Mouse (Mus musculus): ENCODE data around the gene D16Ertd472e.
A peak's percentile ranks its signal among the peaks of the same experiment; 100 is the strongest.

D16Ertd472e gene

GRCm38 (mm10) chr16:78576478-78577084 is at the start of gene D16Ertd472e:
Gene D16Ertd472e (minus strand): TSS chr16:78576708.
- DNase-seq (ENCODE audit: low spot score) = peak; percentile 91

- DNase-seq (ENCODE audit: low spot score) = no peak
These were observed 46.2 kb upstream of the D16Ertd472e start for GRCm38 (mm10) chr16:78622755-78623154.

GRCm38 (mm10) chr16:78619386-78619785 is 42.9 kb upstream of the D16Ertd472e start:
- no peak for DNase-seq (ENCODE audit: low spot score)

- no peak for DNase-seq (ENCODE audit: low spot score)
These were observed 41.4 kb upstream of the D16Ertd472e start for GRCm38 (mm10) chr16:78617757-78618532.

DNA sequence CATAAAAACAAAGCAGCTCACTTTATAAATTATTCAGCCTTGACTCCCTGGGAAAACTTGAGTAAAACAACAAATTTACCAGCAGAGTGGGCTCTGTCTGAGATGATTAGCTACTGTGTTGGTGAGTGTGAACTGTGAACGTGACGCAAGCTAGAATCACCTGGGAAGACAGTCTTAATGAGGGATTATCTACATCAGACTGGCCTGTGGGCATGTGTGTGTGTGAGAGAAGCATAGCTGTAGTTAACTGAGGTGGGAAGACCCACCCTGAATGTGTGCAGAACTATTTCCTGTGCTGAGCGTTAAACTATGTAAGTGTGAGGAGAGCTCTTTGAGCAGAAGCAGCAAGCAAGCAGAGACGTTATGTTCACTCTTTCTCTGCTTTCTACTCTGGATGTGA is 29.7 kb upstream of the D16Ertd472e start:
- no peak for DNase-seq (ENCODE audit: low spot score)

DNA sequence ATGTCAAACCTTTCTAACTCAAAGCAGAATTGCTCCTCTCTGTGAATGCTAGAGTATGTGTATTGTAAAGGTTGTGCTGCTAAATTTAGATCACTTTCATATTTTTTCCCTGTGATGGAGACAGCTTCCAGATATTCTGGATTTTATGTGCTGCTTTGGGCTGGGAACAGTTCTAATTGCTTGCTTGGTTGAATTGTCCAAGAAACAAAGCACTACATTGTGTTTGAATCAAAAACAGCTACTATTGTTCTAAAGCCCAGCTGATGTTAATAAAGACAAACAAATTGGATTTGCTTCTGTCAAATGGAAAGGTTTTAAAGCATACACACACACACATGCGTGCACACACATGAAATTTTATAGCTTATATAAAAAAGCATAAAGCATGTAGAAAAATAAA is 22.4 kb upstream of the D16Ertd472e start:
- DNase-seq (ENCODE audit: low spot score) = no peak

DNA sequence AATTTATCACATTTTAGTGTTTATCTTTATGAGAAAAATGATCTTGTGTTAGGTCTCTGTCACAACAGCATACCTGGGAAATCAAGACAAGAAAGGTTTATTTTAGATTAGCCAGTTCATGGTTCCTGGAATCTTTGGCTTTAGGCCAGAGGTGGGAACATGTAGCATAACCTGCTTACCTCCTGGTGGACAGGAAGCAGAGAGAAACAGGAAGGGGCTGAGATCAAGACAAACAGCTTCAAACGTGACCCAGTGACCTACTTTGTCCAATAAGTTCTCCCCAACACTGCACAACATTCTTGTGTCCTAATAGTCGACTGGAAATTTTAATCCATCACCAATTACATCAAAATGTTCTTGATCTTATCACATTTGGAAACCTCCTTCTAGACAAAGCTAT is 19.9 kb upstream of the D16Ertd472e start:
- DNase-seq (ENCODE audit: low spot score) = no peak

GRCm38 (mm10) chr16:78595821-78596220 is 19.3 kb upstream of the D16Ertd472e start:
- DNase-seq (ENCODE audit: low spot score) = no peak

DNA sequence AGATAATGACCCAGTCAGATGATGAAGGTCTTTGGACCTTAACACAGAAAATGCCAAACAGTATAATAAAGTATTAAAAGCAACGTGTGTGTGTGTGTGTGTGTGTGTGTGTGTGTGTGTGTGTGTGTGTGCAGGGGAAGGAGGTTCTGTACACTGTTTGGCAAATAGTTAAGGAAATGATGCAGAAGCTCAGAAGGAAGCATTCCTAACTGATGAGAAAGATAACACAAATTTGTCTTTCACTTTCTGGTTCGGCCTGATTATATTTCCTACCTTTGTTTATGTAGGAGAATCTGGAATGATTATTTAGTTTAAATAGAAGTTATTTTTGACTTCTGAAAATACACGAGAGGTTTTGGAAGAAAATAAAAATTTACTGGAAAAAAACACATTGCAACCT is 17.6 kb upstream of the D16Ertd472e start:
- DNase-seq (ENCODE audit: low spot score) = no peak

DNA sequence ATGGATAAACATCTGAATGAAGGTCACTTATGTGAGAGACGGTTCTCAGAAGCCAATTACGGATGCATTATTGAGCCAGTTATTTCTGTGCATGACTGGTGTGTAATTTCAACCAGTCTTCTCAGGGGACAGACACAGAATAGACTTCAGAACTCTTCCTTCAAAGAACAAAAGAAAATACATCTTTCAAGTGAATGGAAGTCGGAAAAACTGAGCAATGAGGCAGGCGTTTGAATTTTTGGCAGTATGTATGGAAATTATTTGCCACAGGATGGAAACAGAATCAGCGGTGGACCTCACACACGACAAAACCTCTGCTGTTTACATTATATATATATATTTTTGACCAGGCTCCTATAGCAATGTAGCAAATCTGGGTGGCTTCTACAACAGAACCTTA is 14.6 kb upstream of the D16Ertd472e start:
- DNase-seq (ENCODE audit: low spot score) = no peak

DNA sequence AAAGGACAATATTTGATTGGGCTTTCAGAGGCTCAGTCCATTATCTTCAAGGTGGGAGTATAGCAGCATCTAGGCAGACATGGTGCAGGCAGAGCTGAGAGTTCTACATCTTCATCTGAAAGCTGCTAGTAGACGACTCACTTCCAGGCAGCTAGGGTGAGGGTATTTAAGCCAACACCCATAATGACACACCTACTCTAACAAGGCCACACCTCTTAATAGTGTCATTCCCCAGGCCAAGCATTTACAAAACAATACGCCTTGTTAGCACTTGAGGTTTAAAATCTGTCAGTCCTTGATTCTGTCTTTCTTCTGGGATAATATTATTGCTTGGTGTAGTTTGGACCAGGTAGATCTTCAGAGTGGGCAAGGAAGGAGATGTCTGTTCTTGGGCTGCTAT is 12.3 kb upstream of the D16Ertd472e start:
- no peak for DNase-seq (ENCODE audit: low spot score)

- DNase-seq (ENCODE audit: low spot score) = no peak
These were observed 10.1 kb upstream of the D16Ertd472e start for GRCm38 (mm10) chr16:78586621-78587020.

DNA sequence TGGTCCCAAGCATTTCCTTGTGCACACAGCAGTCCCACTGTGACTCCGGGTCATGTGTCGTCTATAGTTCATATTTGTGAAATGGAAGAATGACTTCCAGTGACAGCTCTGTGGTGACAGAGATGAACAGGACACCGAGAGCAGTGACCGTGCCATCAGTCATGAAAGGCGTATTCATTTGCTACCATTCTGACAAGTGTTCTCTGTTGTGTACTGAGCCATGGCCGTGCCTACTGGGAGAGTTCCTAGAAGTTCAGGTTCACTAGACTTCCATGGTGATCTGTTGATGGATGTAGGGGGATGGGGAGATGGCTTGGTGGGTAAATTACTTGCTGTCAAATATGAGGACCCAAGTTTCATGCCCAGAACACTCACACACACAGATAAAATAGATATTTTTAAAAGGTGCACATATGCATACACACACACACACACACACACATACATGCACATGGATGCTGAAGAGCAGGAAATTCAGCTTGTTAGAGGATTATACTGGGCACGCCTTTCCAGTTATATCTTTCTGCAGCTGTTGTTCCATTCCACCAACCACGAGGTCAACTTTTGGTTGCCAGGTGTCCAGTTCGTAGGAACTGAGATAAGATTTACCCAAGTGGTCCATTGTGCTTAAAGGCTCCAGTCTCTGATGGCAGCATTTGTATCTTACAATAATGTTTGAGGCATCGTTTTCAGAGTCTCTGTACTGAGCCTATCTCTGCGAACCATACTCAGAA is 9.3 kb upstream of the D16Ertd472e start:
- DNase-seq (ENCODE audit: low spot score) = no peak

DNA sequence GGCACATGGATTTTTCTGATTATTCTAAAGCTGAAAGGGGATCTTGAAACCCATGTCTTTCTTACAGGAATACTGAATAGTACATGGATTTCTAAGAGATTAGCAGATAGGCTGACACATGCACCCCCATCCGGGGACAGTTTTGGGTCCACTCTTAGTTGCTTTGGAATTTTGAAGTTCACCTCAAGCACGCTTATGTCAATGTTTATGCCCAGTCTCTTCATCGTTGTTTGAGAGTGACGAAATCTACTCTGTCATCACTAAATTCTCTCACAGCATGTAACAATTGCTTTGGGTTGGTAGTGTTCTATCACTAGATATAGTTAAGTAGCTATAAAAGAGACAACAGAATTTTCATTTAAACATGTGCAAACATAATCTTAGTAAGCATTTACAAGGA is 8.7 kb upstream of the D16Ertd472e start:
- DNase-seq (ENCODE audit: low spot score) = no peak

DNA sequence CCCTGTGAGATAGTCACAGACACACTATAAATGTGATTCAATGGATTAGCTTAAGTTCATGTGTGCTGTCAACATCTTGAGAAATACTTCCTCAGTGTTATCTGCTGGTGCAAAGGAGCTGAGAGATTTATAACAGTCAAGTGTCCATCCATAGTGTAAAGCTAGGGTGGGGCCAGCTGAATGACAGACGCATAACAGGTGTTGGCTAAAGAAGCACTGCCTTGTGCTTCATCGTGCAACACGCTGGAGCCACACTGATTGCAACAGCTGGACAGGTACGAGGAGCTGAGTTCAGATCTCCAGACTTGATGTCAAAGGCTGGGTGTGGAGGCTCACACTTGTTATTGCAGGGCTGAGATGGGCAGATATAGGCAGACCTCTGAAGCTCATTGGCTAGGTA is 7.5 kb upstream of the D16Ertd472e start:
- no peak for DNase-seq (ENCODE audit: low spot score)

DNA sequence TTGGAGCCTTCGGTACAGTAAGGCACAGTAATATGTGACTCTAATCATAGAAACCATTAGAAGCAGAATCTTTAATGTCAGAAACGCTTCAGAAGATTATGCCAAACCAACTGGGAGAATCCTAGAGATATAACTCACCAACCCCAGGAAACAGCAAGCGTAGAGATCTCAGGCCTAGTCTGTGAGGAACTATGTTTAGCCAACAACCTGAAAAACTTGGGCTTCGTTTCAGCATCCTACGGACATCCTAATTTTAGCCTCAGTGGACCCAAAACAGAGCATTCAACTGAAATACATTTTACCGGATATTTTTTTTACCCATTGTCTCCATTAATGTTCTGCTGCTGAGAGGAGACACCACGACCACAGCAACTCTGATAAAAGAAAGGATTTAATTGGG is 3.9 kb upstream of the D16Ertd472e start:
- no peak for DNase-seq (ENCODE audit: low spot score)

- no peak for DNase-seq (ENCODE audit: low spot score)
These were observed 2.9 kb upstream of the D16Ertd472e start for GRCm38 (mm10) chr16:78579386-78579785.

DNA sequence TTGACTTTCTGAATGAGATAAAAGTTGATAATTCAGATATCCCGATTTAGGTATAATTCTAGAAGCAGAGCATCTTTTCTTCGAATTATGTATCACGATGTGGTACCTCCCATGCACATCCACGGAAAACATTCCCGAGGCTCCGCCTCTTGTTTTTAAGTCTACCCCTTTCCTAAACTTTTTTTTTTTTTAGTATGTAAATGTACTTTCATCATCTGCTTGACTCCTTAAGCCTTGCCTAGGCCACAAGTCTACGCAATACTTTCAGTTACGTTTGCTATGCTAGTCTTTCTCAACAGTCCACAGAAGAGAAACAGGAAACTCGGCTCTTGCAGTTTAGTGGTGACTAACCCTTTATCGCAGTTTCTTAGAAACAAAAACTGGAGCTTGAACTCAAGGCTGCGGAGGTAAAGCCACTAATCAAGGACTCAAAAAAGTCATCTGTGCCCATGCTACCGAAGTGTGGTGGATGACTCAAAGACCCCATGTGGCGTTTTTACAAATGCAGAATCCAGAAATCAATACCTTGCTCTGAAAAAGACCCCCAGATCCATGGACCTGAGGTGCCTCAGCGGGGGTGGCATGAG is 670 bp upstream of the D16Ertd472e start:
- DNase-seq (ENCODE audit: low spot score) = no peak

- no peak for DNase-seq (ENCODE audit: low spot score)
These were observed 543 bp downstream of the D16Ertd472e start for GRCm38 (mm10) chr16:78575852-78576477.

GRCm38 (mm10) chr16:78575190-78575851 is 1.2 kb downstream of the D16Ertd472e start:
- DNase-seq (ENCODE audit: low spot score) = no peak

DNA sequence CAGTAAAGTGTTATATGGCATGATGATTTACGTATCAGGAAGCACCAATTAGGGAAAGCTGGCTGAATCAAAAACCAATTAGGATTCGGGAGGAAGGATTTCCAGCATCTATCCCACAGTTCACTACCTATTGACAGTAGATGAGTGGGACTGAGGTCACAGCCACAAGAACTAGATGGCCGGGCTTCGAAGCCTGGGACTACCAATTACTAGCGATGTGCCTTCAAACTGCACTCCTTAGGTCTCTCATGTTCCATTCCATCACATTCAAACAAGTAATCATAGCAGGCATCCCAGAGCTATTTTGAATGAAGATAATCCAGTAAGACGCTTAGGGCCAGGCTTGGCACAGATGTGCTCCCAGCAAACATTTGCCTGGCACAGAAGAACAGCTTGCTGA is 2.3 kb downstream of the D16Ertd472e start:
- DNase-seq (ENCODE audit: low spot score) = no peak

DNA sequence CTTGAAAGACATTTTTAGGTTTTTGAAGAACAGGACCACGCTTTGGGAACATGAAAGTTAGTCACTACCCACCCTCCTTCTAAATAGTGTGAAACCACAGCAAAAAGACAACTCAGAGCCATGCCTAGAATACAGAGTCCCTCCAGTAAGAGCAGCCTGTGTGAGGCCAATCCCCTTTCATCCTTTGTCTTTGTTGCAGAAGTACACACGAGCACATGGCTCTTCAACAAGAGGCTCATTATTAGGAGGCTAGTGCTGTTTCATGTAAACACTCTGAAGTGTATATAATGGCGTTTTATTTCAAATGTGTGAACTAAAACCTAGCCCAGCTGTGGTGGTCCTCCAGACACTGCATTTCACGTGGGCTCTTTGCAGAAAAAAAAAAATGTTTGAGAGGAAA is 3.5 kb downstream of the D16Ertd472e start:
- DNase-seq (ENCODE audit: low spot score) = no peak
